Mouse (Mus musculus) hindbrain, postnatal 0 days (tissue): ENCODE measurements around the gene Tnfrsf8. TPM values are rescaled to one million over a fixed set of nuclear protein-coding genes. Genes with fewer than 3 reads are reported as not detected.

Experiments used
- ATAC-seq: fragments of 200-750 bp; cut with Nextera tagmentation; 2 replicates; pipeline ENCODE4 v1.8.0; 2017; ENCODE audit warnings: mild to moderate bottlenecking, moderate TSS enrichment, moderate library complexity
- DNase-seq: peaks from one replicate; pipeline ENCODE4 v3.0.0-alpha.2; 2015; ENCODE audit warnings: low spot score
- H3K27ac ChIP-seq: fragments of 300-500 bp; sonication (generic); 2 replicates; pipeline ENCODE4 v1.5.1; 2014; ENCODE audit warnings: mild to moderate bottlenecking
- H3K27me3 ChIP-seq: fragments of 300-500 bp; sonication (generic); 2 replicates; pipeline ENCODE4 v1.6.1; 2014; ENCODE audit warnings: low read length, mixed read lengths; ENCODE audit not compliant: insufficient read depth
- H3K36me3 ChIP-seq: fragments of 300-500 bp; sonication (generic); 2 replicates; pipeline ENCODE4 v1.6.1; 2014; ENCODE audit warnings: low read length, mixed read lengths; ENCODE audit not compliant: insufficient read depth
- H3K4me1 ChIP-seq: fragments of 300-500 bp; sonication (generic); 2 replicates; pipeline ENCODE4 v1.6.1; 2014; ENCODE audit warnings: antibody characterized with exemption, low read length, mixed read lengths; ENCODE audit not compliant: insufficient read depth
- H3K4me2 ChIP-seq: fragments of 300-500 bp; sonication (generic); 2 replicates; pipeline ENCODE4 v1.6.1; 2014; ENCODE audit warnings: low read depth, mild to moderate bottlenecking, low read length, moderate library complexity, mixed read lengths
- H3K4me3 ChIP-seq: fragments of 300-500 bp; sonication (generic); 2 replicates; pipeline ENCODE4 v1.5.1; 2014; ENCODE audit warnings: low read length
- H3K9ac ChIP-seq: fragments of 300-500 bp; sonication (generic); replicated peaks from 2 replicates; pipeline ENCODE4 v1.6.1; 2014; ENCODE audit warnings: mild to moderate bottlenecking, low read length, moderate library complexity, mixed read lengths
- H3K9me3 ChIP-seq: fragments of 300-500 bp; sonication (generic); 2 replicates; pipeline ENCODE4 v1.6.1; 2016; ENCODE audit warnings: low read length, mixed read lengths
- CTCF ChIP-seq: IDR thresholded peaks from 2 replicates; pipeline ENCODE4 v1.5.1; 2016; ENCODE audit warnings: antibody characterized with exemption, control low read depth, low read depth
- WGBS: fragments of 180-500 bp; shearing (Covaris S2); extraction: QIAGEN DNeasy Blood & Tissue Kit; methylation state at CpG from one replicate; pipeline ENCODE4 v1.1.7; 2014; 5-methylcytosine and 5-hydroxymethylcytosine counted together
- polyA plus RNA-seq: library from polyadenylated mRNA; unstranded; fragments of >200 nt; fragmentation: Nextera tagmentation; extraction: Ambion mirVana; gene quantifications from 2 replicates; pipeline ENCODE4 v1.2.1, GENCODE M21; 2015
- total RNA-seq: library from RNA; depleted of rRNA; stranded (reverse); fragments of >200 nt; gene quantifications from 2 replicates; pipeline ENCODE4 v1.2.3, GENCODE M21; 2014

Tnfrsf8 gene
- total and polyA plus RNA-seq, 2 experiments from 2014 or later = 1.0 to 1.8 TPM

DNA sequence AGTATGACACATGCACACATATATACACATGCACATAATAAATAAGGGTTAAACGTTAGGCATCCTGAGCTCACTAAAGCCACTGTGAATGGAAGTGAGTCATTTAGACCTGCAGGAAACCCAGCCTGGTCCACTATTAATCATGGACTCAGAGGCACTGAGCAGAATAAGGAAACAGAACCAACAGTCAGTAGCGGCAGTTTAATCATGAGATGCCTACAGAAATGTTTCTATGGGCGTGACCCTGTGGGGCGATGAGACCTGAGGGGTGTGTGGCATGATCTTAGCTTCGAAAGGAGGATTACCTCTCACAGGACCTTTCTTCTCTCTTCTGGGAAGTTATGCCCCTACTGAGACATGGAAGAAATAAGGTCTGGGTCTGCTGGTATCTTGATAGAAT, 7.2 kb upstream of the Tnfrsf8 start:
- no peak for DNase-seq
- no peak overlapping the region for H3K9ac ChIP-seq
- TF ChIP-seq CTCF = no peak
- no peak for ATAC-seq
- no peak overlapping the region for H3K4me3 ChIP-seq
- no peak overlapping the region for H3K4me2 ChIP-seq
- H3K9me3 ChIP-seq = no peaks in the 10 kb centered on the region
- no peaks in the 10 kb centered on the region for H3K36me3 ChIP-seq
- H3K27ac ChIP-seq = no peak overlapping the region
- WGBS = 92% methylated on average over 5 of the region's 5 CpGs
- H3K27me3 ChIP-seq = no peaks in the 10 kb centered on the region
- H3K4me1 ChIP-seq = no peaks in the 10 kb centered on the region

- Histone ChIP-seq H3K9me3 (no peaks in the 10 kb centered on the region), H3K4me3 (no peak overlapping the region), H3K36me3 (no peaks in the 10 kb centered on the region), H3K9ac (no peak overlapping the region), H3K27ac (no peak overlapping the region), H3K4me2 (no peak overlapping the region), H3K4me1 (no peaks in the 10 kb centered on the region), H3K27me3 (no peaks in the 10 kb centered on the region; the same call in 1 of the 2 replicates)
- 83% methylated on average over 4 of the region's 4 CpGs for WGBS
- DNase-seq = no peak
- no peak for ATAC-seq
- TF ChIP-seq CTCF = no peak
Observed at GRCm38 (mm10) chr4:145320624-145321023, 5.7 kb upstream of the Tnfrsf8 start.

GRCm38 (mm10) chr4:145319274-145320226, 4.6 kb upstream of the Tnfrsf8 start:
- 73% methylated on average over 4 of the region's 4 CpGs for WGBS
- Histone ChIP-seq H3K4me3 (no peak overlapping the region), H3K9ac (no peak overlapping the region), H3K4me1 (no peaks in the 10 kb centered on the region), H3K9me3 (no peaks in the 10 kb centered on the region), H3K4me2 (no peak overlapping the region), H3K36me3 (no peaks in the 10 kb centered on the region), H3K27me3 (no peaks in the 10 kb centered on the region; the same call in 1 of the 2 replicates), H3K27ac (no peak overlapping the region)
- DNase-seq (no peak), ATAC-seq (no peak)
- no peak for TF ChIP-seq CTCF

- H3K9me3 ChIP-seq = no peaks in the 10 kb centered on the region
- DNase-seq (no peak), ATAC-seq (no peak)
- no peak overlapping the region for H3K4me3 ChIP-seq
- no peaks in the 10 kb centered on the region for H3K4me1 ChIP-seq
- 82% methylated on average over 5 of the region's 5 CpGs for WGBS
- no peak overlapping the region for H3K9ac ChIP-seq
- no peaks in the 10 kb centered on the region for H3K36me3 ChIP-seq
- TF ChIP-seq CTCF = no peak
- no peak overlapping the region for H3K4me2 ChIP-seq
- H3K27ac ChIP-seq = no peak overlapping the region
- H3K27me3 ChIP-seq = no peaks in the 10 kb centered on the region; the same call in 1 of the 2 replicates
Observed at GRCm38 (mm10) chr4:145316708-145317107, 1.7 kb upstream of the Tnfrsf8 start.

DNA sequence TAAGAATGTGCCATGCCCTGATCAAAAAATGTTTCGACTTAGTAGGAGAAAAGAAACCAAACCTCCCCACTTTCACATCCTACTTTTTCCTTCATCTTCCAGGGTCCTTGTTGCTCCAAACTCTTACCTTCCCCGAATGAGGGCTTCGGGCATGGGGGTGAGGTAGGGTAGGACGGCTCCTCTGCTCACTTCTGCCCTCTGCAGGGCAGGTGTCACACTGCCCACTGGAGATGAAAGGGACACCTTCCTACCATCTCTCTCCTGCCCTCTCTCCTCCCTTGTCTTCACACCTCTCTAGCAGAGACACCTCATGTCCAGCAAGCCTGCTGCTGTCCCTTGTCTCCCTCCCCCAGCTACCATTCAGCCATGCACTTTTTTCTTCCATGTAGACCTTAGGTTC, 998 bp downstream of the Tnfrsf8 start:
- Histone ChIP-seq H3K4me2 (no peak overlapping the region), H3K27ac (no peak overlapping the region), H3K4me1 (no peaks in the 10 kb centered on the region), H3K9me3 (no peaks in the 10 kb centered on the region), H3K4me3 (no peak overlapping the region), H3K27me3 (no peaks in the 10 kb centered on the region; the same call in 1 of the 2 replicates), H3K9ac (no peak overlapping the region), H3K36me3 (no peaks in the 10 kb centered on the region)
- DNase-seq = no peak
- 87% methylated on average over 4 of the region's 4 CpGs for WGBS
- TF ChIP-seq CTCF = no peak
- ATAC-seq = no peak

GRCm38 (mm10) chr4:145313256-145313655, 1.7 kb downstream of the Tnfrsf8 start:
- no peaks in the 10 kb centered on the region for H3K9me3 ChIP-seq
- H3K4me1 ChIP-seq = no peaks in the 10 kb centered on the region
- TF ChIP-seq CTCF = no peak
- no peak overlapping the region for H3K4me2 ChIP-seq
- H3K9ac ChIP-seq = no peak overlapping the region
- DNase-seq (no peak), ATAC-seq (no peak)
- 89% methylated on average over 3 of the region's 3 CpGs for WGBS
- no peak overlapping the region for H3K27ac ChIP-seq
- H3K27me3 ChIP-seq = no peaks in the 10 kb centered on the region; the same call in 1 of the 2 replicates
- H3K4me3 ChIP-seq = no peak overlapping the region
- H3K36me3 ChIP-seq = no peaks in the 10 kb centered on the region

GRCm38 (mm10) chr4:145312530-145312929, 2.4 kb downstream of the Tnfrsf8 start:
- H3K27me3 ChIP-seq = no peaks in the 10 kb centered on the region; the same call in 1 of the 2 replicates
- WGBS = 81% methylated on average over 7 of the region's 7 CpGs
- H3K9me3 ChIP-seq = no peaks in the 10 kb centered on the region
- no peaks in the 10 kb centered on the region for H3K4me1 ChIP-seq
- no peak for DNase-seq
- ATAC-seq = no peak
- no peaks in the 10 kb centered on the region for H3K36me3 ChIP-seq
- no peak overlapping the region for H3K4me2 ChIP-seq
- no peak overlapping the region for H3K9ac ChIP-seq
- TF ChIP-seq CTCF = no peak
- H3K27ac ChIP-seq = no peak overlapping the region
- H3K4me3 ChIP-seq = no peak overlapping the region
